Mouse (Mus musculus): ENCODE results near the gene B3galt4.
"Not testable (repeated sequence)": the region's sequence is repeated elsewhere in the genome, so short reads cannot be mapped to it uniquely, and the experiment has no call there.

The B3galt4 gene

DNA sequence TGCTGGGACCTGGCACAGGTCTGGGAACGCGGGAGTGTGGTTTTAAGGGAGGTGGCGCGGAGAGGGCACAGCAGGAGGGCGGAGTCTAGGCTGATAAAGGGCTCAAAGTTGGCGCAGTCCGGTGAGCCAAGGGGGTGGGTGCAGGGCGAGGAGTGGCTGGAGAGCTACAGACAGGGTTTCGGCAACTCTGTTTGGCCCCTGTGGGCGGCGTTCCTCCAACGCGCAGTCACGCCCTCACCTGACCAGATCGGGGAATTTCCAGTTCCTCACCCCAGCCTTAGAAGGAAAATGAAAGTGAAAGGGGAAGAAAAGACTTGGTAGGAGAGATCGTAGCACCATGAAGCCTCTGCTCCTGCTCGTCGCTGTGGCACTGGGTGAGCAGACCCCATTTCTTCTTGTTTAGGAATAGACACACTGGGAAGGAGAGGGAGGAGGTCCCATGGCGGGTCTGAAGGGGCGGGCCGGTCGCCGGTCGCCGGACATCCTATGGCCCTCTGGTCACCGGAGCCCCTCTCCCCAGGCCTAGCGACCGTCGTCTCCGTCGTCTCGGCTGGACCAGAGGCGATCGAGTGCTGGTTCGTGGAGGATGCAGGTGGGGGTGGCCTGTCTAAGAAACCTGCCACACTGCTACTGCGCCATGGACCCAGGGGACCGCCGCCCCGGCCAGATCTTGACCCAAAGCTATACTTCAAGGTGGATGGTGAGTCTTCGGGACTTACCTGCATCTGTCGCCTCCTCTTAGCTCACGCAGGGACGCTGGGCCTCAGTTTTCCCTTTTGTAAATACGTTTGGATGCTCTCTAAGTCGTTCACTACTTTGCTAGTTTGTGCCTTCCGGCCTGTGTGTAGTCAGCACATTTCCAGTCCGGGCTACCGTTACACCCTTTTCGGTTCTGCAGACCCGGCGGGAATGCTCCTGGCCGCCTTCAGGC lies 31.7 kb downstream of the B3galt4 start:
- DNase-seq = peak; percentile 96 to 97

DNA sequence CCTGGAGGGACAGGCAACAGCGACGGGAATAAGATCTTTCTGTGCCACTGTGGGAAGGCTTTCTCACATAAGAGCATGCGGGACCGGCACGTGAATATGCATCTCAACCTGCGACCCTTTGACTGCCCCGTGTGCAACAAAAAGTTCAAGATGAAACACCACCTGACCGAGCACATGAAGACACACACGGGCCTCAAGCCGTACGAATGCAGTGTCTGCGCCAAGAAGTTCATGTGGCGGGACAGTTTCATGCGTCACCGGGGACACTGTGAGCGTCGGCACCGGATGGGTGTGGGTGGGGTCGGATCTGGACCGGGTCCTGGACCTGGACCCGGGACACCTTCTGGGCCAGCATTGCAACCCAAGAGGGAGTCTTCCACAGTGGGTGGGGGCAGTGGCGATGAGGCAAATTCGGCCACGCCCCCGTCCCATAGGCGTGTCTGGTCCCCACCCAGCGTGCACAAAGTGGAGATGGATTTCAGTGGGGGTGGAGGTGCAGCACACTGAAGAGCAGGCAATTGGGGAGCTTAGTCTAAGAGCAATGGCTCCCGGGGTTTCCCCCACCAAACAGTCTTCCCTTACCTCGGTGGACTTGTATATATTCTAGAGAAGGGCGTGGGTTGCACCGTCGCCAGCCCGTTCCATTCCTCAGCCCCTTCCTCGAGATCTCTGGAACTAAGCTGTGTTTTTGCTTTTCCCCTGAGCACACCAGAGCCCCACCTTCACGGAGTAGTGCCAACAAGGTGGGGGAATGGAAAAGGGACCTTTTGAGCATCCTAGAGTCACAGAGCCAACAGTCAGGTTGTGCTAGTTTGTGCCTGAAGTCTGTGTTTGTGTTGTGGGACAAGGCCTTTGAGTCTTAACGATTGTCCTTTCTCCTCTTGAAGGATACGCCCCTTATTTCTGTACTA lies 32.7 kb downstream of the B3galt4 start:
- DNase-seq = peak; percentile 41 to 50

DNA sequence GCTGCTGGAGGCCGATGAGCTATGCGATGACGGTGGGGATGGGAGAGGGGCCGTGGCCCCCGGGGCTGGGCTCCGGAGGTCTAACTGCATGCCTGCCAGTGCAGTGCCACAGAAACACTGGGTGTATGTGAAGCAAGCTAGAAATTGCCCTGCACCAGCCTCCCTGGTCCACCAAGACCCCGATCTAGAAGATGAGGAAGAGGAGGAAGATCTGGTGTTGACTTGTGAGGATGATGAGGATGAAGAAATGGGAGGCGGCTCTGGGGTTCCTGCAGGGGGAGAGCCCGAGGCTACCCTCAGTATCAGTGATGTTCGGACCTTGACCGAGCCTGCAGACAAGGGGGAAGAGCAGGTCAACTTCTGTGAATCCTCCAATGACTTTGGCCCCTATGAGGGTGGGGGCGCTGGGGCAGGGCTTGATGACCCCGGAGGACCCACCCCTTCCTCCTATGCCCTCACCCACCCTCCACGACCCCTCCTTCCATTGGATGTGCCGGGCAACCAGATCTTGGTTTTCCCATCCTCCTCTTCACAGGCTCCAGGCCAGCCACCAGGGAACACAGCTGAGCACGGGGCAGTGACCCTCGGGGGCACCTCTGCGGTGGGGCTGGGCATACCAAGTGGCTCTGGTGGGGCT lies 33.5 kb downstream of the B3galt4 start:
- DNase-seq = no peak

DNA sequence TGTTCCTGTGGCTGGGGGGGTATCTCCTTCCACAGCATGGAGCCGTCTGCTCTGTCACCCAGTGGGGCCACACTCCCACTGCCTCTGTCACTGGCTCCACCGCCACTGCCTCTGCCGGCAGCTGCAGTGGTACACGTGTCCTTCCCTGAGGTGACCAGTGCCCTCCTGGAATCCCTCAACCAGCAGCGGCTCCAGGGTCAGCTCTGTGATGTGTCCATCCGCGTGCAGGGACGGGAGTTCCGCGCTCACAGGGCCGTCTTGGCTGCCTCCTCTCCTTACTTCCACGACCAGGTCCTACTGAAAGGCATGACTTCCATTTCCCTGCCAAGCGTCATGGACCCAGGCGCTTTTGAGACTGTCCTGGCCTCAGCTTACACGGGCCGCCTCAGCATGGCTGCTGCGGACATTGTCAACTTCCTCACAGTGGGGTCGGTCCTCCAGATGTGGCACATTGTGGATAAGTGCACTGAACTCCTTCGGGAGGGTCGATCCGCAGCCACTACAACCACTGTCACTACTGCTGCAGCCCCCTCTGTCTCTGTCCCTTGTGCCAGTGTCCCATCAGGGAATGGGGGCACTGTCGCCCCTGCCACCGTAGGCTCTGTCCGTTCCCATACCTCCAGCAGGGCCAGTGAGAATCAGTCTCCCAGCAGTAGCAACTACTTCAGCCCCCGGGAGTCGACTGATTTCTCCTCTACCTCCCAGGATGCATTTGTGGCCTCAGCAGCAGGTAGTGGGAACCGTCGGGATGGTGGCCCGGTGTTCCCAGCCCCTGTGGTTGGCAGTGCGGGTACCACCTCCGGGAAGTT lies 34.2 kb downstream of the B3galt4 start:
- DNase-seq = no peak

DNA sequence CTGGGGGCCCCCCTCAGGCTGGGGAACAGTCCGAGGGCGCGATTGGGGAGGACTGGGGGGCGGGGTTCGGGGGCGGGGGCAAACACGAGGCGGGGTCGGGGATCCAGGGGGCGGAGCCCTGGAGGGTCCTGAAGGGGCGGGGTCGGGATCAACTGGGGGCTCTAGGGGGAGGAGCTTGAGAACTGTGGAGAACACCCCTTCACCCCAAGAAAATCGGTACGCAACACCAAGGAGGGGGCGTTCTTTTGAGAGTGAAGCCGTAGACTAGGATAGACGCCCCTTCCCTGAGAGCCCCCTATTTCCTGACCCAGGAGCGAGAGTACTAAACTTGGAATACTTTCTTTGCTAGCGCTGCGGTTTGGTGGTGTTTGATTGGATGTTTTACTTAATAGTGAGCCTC lies 35.0 kb downstream of the B3galt4 start:
- no peak for DNase-seq

DNA sequence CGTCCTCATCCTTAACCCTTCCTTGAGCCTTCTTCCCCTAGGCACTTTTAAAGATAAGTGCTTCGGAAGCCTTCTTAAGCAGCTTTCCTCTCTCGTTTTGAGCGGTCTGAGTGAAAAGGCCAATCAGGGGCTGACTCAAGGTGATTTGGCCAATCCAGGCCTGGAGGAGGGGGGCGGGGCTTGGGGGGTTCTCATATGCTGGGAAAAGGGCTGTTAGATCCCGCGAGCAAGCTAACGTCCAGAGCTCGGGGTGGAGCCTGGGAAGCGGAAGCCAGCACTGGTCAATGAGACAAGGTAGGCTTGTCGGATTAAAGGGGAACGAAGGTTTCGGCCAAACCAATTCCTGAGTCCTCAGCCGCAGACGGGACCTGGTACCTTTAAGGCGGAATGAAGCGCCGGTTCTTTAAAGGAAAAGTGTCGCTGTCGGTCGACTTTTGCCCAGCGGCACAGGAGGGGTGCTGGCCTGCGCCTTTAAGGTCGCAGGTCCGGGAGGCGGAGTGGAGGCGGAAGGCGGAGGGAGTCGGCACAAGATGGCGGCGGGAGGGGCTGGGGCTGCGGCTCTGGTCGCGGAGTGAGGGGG lies 35.5 kb downstream of the B3galt4 start, which contains the start of the genes Tapbp and Zbtb22:
Gene Tapbp (plus strand): TSS at position 229 of the 580 bp plus-strand sequence.
Gene Zbtb22 (plus strand): TSS at position 234 of the 580 bp plus-strand sequence.
- peak; percentile 98 to 99 for DNase-seq

DNA sequence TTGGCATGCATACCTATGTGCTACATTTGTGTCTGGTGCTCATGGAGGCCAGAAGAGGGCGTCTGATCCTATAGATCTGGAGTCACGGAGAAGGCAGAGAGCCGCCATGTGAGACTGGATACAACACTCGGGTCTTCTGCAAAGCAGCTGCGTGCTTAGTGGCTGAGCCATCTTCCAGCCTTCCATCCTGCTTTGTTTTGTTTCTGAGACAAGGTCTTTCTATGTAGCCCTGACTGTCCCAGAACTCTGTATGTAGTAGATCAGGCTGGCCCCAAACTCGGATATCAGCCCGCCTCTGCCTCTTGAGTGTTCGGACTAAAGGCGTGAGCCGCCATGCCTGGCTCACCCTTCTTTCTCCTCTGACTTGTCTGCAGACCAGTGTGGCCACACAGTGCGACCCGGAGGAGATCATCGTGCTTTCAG lies 36.3 kb downstream of the B3galt4 start:
- DNase-seq = no peak

DNA sequence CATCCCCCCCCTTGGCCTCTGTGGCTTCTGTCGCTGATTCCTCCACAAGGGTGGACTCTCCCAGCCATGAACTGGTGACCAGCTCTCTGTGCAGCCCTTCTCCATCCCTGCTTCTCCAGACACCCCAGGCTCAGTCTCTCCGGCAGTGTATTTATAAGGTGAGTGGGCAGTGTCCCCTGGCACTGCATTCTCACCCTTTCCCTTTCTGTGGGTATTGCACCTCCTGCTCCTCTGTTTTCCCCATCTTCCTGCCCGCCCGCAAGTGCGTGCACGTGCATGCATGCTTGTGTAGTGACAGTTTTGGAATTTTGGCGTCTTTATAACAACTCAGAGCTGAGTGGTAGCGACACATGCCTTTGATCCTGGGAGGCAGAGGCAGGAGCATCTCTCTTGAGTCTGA lies 37.4 kb downstream of the B3galt4 start:
- no peak for DNase-seq

DNA sequence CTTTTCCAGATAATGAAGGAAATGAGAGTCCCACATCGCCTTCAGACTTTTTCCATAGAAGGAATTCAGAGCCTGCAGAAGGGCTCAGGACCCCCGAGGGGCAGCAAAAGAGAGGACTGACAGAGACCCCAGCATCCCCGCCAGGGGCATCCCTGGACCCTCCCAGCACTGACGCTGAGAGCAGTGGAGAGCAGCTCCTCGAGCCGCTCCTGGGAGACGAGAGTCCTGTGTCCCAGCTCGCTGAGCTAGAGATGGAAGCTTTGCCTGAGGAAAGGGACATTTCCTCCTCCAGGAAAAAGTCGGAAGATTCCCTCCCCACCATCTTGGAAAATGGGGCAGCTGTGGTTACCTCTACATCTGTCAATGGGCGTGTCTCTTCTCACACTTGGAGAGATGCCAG lies 38.0 kb downstream of the B3galt4 start:
- DNase-seq = no peak

DNA sequence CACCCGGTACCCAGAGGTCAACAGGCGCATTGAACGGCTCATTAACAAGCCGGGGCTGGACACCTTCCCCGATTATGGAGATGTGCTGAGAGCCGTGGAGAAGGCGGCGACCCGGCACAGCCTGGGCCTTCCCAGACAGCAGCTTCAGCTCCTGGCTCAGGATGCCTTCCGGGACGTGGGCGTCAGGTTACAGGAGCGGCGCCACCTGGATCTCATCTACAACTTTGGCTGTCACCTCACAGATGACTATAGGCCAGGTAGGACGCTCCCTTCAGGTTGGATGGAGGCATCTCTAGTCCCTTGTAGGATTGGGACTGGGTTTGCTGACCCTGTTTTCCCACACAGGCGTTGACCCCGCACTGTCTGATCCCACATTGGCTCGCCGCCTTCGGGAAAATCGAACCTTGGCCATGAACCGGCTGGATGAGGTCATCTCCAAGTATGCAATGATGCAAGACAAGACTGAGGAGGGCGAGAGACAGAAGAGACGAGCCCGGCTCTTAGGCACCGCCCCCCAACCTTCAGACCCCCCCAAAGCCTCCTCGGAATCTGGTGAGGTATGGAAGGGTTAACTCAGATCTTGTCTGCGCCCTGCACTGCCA lies 39.4 kb downstream of the B3galt4 start:
- no peak for DNase-seq

DNA sequence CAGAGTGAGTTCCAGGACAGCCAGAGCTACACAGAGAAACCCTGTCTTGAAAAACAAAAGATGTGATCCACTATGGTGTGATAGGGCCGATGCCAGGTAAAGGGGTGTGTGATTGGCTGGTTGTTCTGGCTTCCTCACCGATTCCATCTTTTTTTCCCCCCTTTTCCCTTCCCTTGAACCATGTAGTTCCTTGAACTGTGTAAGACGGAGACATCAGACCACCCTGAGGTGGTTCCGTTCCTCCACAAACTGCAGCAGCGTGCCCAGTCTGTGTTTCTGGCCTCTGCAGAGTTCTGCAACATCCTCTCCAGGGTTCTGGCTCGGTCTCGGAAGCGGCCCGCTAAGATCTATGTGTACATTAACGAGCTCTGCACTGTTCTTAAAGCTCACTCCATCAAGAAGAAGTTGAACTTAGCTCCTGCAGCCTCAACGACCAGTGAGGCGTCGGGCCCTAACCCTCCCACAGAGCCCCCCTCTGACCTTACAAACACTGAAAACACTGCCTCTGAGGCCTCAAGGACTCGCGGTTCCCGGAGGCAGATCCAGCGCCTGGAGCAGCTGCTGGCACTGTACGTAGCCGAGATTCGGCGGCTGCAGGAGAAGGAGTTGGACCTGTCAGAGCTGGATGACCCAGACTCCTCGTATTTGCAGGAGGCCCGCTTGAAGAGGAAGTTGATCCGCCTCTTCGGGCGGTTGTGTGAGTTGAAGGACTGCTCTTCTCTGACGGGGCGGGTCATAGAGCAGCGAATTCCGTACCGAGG lies 40.1 kb downstream of the B3galt4 start:
- no peak for DNase-seq

DNA sequence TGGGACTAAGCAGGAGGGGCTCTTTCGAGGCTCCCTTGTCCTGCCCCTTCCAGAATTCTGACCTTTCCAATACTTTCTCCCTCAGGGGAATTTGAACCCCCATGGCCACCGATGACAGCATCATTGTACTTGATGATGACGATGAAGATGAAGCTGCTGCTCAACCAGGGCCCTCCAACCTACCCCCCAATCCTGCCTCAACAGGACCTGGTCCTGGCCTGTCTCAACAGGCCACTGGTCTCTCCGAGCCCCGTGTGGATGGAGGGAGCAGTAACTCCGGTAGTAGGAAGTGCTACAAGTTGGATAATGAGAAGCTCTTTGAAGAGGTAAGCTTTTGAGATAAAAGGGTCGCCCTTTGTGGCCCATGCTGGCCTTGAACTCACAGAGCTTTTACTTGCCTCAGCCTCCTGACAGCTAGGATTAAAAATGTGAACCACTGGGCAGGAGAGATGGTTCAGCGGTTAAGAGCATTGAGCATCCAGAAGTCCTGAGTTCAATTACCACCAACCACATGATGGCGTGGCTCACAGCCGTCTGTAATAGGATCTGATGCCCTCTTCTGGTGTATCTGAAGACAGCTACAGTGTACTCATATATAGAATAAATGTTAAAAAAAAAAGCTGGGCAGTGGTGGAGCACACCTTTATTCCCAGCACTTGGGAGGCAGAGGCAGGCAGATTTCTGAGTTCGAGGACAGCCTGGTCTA lies 40.8 kb downstream of the B3galt4 start:
- no peak for DNase-seq

DNA sequence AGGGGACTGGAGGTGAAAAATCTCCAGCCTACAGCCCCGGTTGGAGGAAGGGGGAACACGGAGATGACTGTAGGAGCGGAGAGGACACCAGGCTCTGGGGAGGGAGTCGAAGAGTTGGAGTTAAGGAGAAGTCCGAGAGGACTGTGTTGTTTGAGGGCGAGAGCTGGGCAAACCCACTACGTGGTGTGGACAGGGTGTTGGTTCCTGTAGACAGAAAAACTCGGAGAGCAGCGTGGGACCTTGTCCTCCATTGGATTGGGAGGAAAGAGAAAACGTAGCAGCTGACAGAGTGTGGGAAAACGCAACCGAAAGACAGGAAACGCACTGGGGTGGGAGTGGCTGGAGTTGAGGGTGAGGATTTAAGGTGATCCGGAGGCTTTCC lies 41.4 kb downstream of the B3galt4 start:
- peak; percentile 70 to 77 for DNase-seq

DNA sequence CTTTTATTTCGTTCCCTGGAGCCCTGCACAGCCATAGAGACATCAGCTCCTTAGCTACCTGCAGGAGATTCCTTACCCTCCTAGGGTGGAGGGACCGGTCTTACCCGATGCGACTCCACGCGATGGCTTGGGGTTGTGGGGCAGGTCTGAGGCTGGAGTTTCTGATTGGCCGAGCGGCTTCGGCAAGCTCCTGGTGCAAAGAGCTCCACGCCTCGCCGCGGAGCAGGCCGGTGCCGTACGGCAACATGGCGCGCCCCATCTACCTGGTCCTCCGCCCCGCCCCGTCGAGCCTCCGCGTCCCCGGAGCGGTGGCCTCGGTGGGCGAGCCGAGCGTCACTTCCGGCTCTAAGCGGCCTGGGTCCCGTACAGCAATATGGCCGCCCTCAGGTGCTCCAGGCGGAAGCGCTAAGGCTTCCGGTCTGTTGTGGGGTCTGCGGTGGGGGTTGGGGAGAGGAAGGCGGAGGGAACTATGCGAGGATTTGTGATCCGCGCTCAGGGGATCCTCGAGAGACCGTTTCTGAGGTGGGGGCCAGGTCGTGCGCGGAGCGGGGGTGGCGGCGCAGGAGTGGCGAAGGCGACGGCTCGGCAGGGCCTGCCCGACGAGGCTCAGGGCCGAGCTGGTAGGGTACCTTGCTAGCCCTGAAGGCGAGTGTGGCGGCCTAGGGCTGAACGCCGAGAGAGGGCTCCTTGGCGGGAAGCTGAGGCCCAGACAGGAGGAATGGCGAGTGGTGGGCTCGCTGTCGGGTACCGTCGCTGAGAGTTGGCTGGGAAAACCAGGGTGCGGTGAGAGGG lies 42.0 kb downstream of the B3galt4 start, which contains the start of gene Daxx:
Gene Daxx (plus strand): TSS at position 338 of the 792 bp plus-strand sequence.
- peak; percentile 98 to 99 for DNase-seq

DNA sequence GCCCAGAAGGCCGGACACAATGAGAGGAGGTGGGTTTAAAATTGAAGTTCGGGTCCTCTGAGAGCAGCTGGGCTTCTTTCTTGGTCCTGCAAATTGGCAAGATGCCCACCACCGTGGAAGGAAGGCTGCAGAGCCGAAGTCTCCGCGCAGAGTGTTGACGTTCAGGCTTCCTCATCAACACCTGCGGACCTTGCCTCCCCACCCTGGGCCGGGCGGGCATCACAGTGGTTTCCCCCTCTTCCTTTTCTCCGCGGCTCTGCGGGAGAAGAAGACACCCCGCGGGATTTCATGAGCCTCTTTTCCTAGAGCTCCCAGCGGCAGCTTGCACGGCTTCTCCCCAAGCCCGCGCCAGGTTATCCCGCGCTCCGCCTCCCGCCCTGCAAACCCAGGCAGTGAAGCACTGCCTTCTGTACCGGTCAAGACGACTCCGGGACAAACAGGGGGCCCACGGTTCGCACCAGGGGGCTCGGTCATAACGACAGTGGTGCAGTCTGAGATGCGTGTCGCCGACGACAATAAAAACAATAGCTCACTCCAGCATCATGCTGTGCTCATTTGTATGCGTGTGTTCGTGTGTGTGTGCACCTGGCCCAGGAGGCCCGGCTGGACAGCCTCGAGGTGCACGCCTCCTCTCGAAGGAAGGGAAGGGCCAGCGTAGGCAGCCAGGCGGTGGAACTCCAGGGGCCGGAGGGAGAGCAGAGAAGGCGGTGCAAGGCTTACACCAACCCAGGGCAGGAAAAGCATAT lies 42.8 kb downstream of the B3galt4 start:
- peak; percentile 43 to 51 for DNase-seq

DNA sequence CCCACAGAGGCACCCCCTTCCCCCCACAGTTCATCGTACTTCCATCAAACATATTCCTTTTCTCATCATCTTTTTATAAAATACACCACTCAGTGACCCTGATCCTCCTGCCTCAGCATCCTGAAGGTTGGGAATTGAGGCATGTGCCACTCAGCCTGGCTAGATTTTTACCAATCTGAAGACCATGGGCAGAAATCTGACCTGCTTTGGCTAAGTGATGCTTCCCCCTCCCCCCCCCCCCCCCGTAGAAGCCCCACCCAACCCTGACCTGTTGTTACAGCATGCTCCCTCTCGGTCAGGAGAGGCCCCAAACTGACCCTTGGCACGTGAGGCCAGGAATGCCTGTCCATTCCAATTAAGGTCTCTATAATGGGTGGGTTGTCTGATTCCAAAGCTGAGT lies 46.5 kb downstream of the B3galt4 start, which contains the start of gene Platr17:
Gene Platr17 (plus strand): TSS at position 301 of the 400 bp plus-strand sequence.
- DNase-seq = not testable (repeated sequence)

DNA sequence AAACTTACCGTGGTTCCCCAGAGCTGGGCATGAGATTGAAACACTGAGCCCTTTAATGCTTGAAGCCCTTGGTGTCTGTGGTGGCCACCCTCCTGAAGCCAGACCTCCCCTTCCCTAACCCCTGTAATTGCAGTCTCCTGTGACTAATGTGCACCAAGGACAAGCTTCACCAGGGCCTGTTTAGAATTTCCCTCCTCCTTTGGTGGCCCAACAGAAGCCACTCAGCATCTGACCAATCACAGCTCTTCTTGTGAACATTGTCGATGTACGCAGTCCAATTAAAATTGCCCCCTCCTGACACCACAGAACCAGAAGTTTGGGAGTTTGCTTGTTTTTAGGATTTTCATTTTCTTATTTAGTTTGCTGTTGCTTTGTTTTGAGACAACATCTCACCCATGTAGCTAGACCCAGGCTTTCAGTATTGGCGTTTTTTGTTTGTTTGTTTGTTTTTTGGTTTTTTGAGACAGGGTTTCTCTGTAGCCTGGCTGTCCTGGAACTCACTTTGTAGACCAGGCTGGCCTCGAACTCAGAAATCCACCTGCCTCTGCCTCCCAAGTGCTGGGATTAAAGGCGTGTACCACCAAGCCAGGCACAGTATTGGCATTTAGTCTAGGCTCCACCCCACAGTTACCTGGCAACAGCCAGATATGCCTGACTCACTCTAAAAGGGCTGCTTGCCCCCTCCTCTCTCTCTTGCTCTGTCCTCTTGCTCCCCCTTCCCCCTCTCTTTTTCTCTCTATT lies 47.2 kb downstream of the B3galt4 start:
- not testable (repeated sequence) for DNase-seq

All from lung, adult 18-20 months (tissue).